Comparison of ENCODE assay signal across 1 mouse cellular context in the genomic region with DNA sequence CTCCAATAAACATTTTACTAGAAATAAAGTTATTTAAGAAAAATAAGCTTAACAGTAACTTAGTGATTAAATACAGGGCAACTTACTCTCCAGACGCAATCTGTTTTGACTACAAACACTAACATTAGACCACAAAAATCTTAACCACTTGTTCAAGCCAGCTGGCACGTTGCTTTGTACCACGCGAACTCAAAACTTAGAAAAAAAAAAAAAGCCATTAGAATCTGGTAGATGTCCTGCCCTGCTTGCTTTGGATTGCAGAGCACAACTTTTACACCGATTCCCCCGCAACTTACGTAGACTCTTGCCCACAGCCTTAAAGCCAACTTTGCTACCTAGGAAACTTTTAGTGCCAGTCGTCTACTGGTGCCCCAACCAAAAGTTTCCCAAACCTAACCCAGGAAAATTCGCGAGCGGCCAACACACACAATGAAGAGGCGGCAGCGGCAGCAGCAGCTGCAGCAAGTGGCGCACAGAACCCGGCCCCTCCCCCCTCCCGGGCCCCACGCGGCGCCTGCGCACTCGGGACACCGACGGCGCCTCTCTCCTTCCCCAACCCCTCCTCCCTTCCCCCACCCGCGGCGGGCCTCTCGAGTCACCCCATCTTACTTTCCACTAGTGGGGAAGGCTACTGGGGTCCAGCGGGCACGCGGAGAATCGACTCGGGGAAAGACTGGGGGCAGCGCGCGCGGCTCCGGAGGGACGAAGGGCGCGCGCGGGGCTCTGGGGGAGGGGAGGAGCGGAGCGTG.
TF ChIP-seq lines count a peak whose summit lies in the region.

No protein-coding gene starts in this region.

TF ChIP-seq in CH12.LX, 34 proteins besides CTCF, POLR2A, EP300 and RAD21:
- TF ChIP-seq ZKSCAN1 (IDR thresholded peaks at IDR 0.05; ENCODE audit: borderline replicate concordance, low read depth, low read length): no peak
